Mouse (Mus musculus) layer of hippocampus, adult 2 months (tissue): ENCODE data around the gene Ncf1. TPM values are rescaled to one million over a fixed set of nuclear protein-coding genes. Genes with fewer than 3 reads are reported as not detected.
A peak's percentile ranks its signal among the peaks of the same experiment; 100 is the strongest.

Source experiments
- DNase-seq, 2 experiments: peaks; one replicate each; pipeline ENCODE4 v3.0.0; 2022; ENCODE audit warnings: low spot score in 2 of 2
- H3K27ac ChIP-seq: fragments of 200-600 bp; 2 replicates; pipeline ENCODE4 v1.8.1; 2022
- H3K4me3 ChIP-seq: fragments of 200-600 bp; 2 replicates; pipeline ENCODE4 v1.8.1; 2022; ENCODE audit warnings: mild to moderate bottlenecking
- CTCF ChIP-seq: fragments of 200-600 bp; conservative IDR thresholded peaks from 2 replicates; pipeline ENCODE4 v1.8.1; 2022; ENCODE audit warnings: antibody characterized with exemption, mild to moderate bottlenecking, moderate library complexity
- long read RNA-seq, 2 experiments: library from polyadenylated mRNA; stranded (forward); transcript quantifications; one replicate each; pipeline ENCODE4 v2.0.0; 2021; ENCODE audit warnings: borderline mapping rate in 2 of 2
- total RNA-seq, 2 experiments: library from RNA; stranded (reverse); gene quantifications; 2 replicates each; pipeline ENCODE4 v1.2.3; 2021

Gene Ncf1
- total RNA-seq = 1 to 10 TPM; 7.2 to 9.0 TPM
- long read RNA-seq, experiment 1, partial matches to known transcripts = 0 of 2 reads
- long read RNA-seq, experiment 1, other reads (novel, unspliced or antisense) = 1 of 2 reads
- long read RNA-seq, experiment 2, partial matches to known transcripts = 2 of 8 reads
- long read RNA-seq, experiment 2, other reads (novel, unspliced or antisense) = 2 of 8 reads

GRCm38 (mm10) chr5:134229391-134229790, at the start of gene Ncf1:
Ncf1 (minus strand) TSS chr5:134229625.
- TF ChIP-seq CTCF = no peak
- no peak for DNase-seq
- no peak within 1 kb of the TSS for H3K4me3 ChIP-seq
- no peak within 1 kb of the TSS for H3K27ac ChIP-seq

GRCm38 (mm10) chr5:134277109-134277508, 47.7 kb upstream of the Ncf1 start:
- no peak overlapping the region for H3K4me3 ChIP-seq
- no peak overlapping the region for H3K27ac ChIP-seq
- DNase-seq = no peak
- no peak for TF ChIP-seq CTCF

- TF ChIP-seq CTCF = no peak
- H3K27ac ChIP-seq = peak overlapping the region; percentile 29; the same call in 1 of the 2 replicates
- no peak for DNase-seq
- no peak overlapping the region for H3K4me3 ChIP-seq
These were observed 46.1 kb upstream of the Ncf1 start for GRCm38 (mm10) chr5:134275556-134275955.

DNA sequence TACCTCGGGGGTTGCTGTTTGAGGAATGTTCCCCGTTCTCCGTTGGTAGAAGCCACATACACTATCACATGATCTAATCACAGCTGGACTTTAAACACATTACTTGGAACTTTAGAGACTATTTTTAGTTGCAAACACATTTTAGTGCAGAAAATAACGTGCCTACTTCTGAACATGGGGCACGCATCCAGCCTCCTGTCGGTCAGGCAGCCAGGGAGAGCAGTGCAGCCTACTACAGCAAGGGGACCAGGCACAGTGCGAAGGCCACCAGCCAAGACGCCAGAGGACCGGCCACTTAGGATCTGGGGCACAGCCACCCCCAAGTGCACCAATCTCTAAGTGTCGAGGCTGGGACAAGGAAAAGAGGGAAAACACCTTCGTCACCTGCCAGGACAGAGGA, 45.6 kb upstream of the Ncf1 start:
- Histone ChIP-seq H3K4me3 (no peak overlapping the region), H3K27ac (peak overlapping the region; percentile 29; the same call in 1 of the 2 replicates)
- TF ChIP-seq CTCF = peak; percentile 40
- no peak for DNase-seq

GRCm38 (mm10) chr5:134273761-134274160, 44.3 kb upstream of the Ncf1 start:
- DNase-seq = no peak
- TF ChIP-seq CTCF = no peak
- Histone ChIP-seq H3K4me3 (no peak overlapping the region), H3K27ac (peak overlapping the region; percentile 28; the same call in 1 of the 2 replicates)

DNA sequence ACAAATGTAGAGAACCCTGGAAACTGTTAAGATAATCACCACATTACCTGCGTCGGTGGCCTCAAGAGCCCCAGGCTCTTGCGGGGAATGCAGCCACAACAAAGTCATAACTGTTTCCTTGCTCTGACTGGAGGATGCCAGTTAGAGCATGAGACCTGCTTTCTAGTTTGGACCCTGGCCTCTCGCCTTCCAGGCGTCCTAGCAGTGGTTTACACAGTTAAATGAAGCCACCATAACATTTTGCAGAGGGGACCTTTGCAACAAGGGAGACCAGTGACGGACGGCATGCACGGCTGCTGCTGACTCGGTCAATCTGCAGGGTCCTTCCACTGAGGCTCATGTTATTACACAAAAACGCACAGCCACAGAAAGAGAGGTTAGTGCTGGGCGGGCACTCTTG, 43.3 kb upstream of the Ncf1 start:
- Histone ChIP-seq H3K27ac (peak overlapping the region; percentile 29; the same call in 1 of the 2 replicates), H3K4me3 (no peak overlapping the region)
- no peak for TF ChIP-seq CTCF
- no peak for DNase-seq

DNA sequence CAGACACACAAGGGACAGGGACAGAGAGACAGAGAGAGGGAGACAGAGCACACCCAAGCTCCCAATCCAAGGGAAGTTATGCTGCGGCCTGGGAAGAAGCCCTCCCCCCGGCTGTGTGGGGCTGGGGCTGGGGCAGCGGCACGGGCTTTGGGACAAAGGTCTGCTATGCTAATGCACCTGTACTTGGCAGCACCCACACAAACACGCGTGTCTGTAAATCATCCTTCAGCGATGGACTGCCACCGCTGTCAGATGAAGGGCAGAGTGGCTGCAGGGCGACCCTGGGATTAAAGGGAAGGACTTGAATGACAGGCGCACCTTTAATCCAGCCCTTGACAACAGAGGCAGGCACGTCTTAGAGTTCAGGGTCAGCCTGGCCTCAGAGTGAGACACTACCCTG, 42.0 kb upstream of the Ncf1 start:
- Histone ChIP-seq H3K4me3 (no peak overlapping the region), H3K27ac (peak overlapping the region; percentile 46; the same call in 1 of the 2 replicates)
- no peak for TF ChIP-seq CTCF
- no peak for DNase-seq

DNA sequence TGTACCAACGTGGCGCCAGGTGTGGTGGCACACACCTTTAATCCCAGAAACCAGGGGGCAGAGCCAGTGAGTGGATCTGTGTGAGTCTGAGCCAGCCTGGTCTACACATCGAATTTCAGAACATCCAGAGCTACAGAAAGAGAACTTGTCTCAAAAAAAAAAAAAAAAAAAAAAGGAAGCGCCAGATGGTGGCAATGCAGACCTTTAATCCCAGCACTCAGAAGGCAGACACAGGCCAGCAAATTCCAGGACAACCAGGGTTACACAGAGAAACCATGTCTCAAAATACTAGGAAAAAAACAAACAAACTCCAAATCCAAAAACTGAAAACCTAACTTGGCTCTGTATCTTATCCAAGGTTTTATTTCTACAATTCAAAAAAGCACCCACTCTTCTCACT, 41.1 kb upstream of the Ncf1 start:
- DNase-seq = no peak
- Histone ChIP-seq H3K4me3 (no peak overlapping the region), H3K27ac (peak overlapping the region; percentile 60; the same call in 1 of the 2 replicates)
- TF ChIP-seq CTCF = no peak

- DNase-seq = no peak
- TF ChIP-seq CTCF = no peak
- peak overlapping the region; percentile 60 for H3K27ac ChIP-seq
- no peak overlapping the region for H3K4me3 ChIP-seq
These were observed 40.3 kb upstream of the Ncf1 start for GRCm38 (mm10) chr5:134269751-134270150.

DNA sequence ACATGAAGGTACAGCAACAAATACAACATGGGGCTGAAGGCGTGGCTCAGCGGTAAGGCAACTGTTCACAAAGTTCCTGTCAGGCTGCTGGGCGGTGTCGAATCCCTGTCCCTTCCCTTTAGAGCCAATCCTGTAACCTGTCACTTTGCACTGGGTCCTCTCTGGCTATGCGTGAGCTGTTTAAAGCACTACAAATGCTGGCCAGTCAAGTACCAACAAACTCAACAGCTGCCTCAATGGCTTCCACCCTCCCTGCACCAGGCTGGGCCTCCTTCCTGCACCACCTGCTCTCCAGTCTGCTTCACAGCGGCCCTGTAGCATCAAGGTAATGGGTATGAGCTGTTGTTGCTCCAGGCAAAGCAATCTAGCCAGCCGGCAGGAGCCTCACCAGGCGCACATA, 39.3 kb upstream of the Ncf1 start:
- no peak for DNase-seq
- TF ChIP-seq CTCF = no peak
- peak overlapping the region; percentile 48; the same call in 1 of the 2 replicates for H3K27ac ChIP-seq
- H3K4me3 ChIP-seq = no peak overlapping the region

GRCm38 (mm10) chr5:134266404-134266803, 37.0 kb upstream of the Ncf1 start:
- DNase-seq = no peak
- Histone ChIP-seq H3K27ac (no peak overlapping the region), H3K4me3 (no peak overlapping the region)
- no peak for TF ChIP-seq CTCF

DNA sequence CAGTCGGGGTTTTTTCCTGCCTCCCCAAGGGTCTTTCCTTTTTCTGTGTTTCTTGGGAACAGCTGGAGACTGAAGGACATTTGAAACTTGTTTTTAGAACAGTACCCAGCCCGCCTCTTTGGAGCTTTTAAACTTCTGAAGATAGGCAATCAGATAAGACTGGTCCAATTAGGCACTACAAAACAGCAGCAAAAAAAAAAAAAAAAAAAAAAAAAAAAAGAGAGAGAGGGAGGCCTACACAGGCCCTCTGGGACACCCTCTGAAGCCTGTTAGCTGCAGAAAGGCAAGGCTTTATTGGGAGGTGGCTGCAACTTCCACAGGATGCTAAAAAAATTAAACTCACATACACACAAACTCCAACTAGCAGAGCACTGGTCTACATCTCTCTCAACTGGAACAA, 36.5 kb upstream of the Ncf1 start:
- no peak overlapping the region for H3K4me3 ChIP-seq
- DNase-seq = no peak
- H3K27ac ChIP-seq = no peak overlapping the region
- no peak for TF ChIP-seq CTCF

GRCm38 (mm10) chr5:134260001-134260636, 30.7 kb upstream of the Ncf1 start:
- no peak for TF ChIP-seq CTCF

GRCm38 (mm10) chr5:134258934-134259333, 29.5 kb upstream of the Ncf1 start:
- no peak for TF ChIP-seq CTCF
- Histone ChIP-seq H3K4me3 (no peak overlapping the region), H3K27ac (no peak overlapping the region)
- no peak for DNase-seq

More at GRCm38 (mm10) chr5:134260001-134260636, 30.7 kb upstream of the Ncf1 start:
- no peak for DNase-seq
- Histone ChIP-seq H3K4me3 (no peak overlapping the region), H3K27ac (no peak overlapping the region)
